Mouse (Mus musculus) gastrocnemius, postnatal 25 days (tissue): ENCODE data around the gene Dydc2. TPM values are rescaled to one million over a fixed set of nuclear protein-coding genes. Genes with fewer than 3 reads are reported as not detected.

Experiments used
- DNase-seq: peaks from one replicate; pipeline ENCODE4 v3.0.0; 2022
- total RNA-seq, 2 experiments: library from RNA; stranded (reverse); gene quantifications; 1 replicate in 1 of 2; 2 replicates in 1 of 2; pipeline ENCODE4 v1.2.3; 2021

The Dydc2 gene
- total RNA-seq, 2 experiments from 2014 or later = not detected

DNA sequence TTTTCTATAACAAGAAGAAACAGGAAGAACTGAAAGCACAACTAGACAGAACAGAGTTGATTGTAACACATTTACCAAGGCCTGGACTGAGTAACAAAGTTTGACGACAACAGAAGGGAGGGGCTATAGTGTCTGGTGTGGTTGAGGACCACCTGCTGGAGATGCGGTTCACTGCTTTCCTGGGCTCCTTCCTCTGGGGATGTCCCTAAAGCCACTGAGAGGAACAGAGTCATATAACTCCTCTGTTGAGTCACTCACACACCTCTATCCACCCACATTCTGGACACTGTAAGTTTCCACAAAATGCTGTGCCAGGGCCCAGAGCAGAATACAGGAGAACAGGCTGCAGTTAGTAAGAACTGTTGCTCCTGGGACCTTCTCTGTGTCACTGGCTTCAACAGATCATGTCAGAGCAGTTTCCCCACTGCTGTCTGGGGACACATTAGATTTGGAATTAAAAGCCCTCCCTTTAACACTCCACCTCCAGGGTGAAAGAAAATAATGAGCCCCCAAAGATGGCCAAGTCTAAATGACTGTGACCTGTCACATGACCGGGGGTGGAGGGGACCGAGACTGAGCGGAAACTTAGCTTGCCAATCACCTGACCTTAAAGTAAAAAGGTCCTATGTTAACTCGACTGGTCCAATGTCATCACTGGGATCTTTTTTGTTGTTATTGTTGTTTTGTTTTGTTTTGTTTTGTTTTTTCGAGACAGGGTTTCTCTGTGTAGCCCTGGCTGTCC is 68.9 kb downstream of the Dydc2 start:
- DNase-seq = no peak

Other genes with a start within 250 kb of the Dydc2 start
- gene Sh2d4b, start 175.9 kb downstream of the Dydc2 start, total RNA-seq = under 1 TPM; 0.13 to 0.72 TPM
- 10 to 100 TPM; 10.4 to 12.3 TPM for gene Tspan14, start 102.4 kb downstream of the Dydc2 start, total RNA-seq
- gene Fam213a, start 55.4 kb downstream of the Dydc2 start, total RNA-seq = 10 to 100 TPM; 15.6 to 18.9 TPM
- gene Dydc1, start 3.7 kb upstream of the Dydc2 start, total RNA-seq = not detected
- gene Mat1a, start 35.8 kb upstream of the Dydc2 start, total RNA-seq = not detected
- gene Sftpa1, start 62.6 kb upstream of the Dydc2 start, total RNA-seq = not detected
- gene Mbl1, start 82.2 kb upstream of the Dydc2 start, total RNA-seq = not detected
- gene Sftpd, start 115.9 kb upstream of the Dydc2 start, total RNA-seq = not detected
- gene Gm2832, start 209.6 kb upstream of the Dydc2 start, total RNA-seq = not detected